Mouse (Mus musculus): ENCODE data around the gene Maneal. TPM values are rescaled to one million over a fixed set of nuclear protein-coding genes. Genes with fewer than 3 reads are reported as not detected.

Gene Maneal
- polyA plus RNA-seq, 1 experiment from 2014 or later = 10.3 TPM

DNA sequence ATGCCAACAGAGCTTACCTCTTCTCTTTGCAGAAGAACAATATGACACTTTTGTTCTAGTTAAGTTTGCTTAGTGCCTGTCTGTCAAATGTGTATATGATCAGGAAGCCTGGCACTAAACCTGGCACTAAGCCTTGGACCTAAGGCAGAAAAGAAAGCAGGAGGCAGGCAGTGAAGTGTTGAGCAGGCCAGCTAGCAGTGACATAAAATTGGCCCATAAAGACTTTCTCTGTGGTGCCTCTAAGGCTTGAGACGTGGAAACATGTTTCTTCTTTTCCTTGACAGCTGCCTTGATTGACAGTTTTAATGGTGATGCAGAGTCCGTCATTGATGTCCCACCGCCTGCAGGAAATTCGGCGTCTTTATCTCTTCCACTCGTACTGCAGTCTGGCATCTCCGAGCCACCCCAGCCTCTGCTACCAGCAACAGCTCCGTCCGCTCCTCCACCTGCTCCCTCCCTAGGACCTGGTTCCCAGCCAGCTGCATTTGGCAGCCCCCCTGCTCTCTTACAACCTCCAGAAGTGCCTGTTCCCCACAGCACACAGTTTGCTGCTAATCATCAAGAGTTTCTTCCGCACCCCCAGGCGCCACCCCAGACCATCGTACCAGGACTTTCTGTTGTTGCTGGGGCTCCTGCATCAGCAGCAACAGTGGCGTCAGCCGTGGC is 23.8 kb downstream of the Maneal start:
- Histone ChIP-seq H3K9ac (ENCODE audit: low read depth, low read length) (no peak overlapping the region), H3K27me3 (ENCODE audit: control insufficient read depth, insufficient read depth, low read length) (no peaks in the 10 kb centered on the region), H3K4me3 (ENCODE audit: low read depth, low read length) (no peak overlapping the region), H3K27ac (ENCODE audit: low read depth, low read length) (no peak overlapping the region), H3K4me2 (replicated peaks; ENCODE audit: low read depth, low read length) (no peak overlapping the region), H3K4me1 (replicated peaks; ENCODE audit: control insufficient read depth, insufficient read depth, low read length) (no peaks in the 10 kb centered on the region), H3K9me3 (ENCODE audit: control insufficient read depth, low read length) (no peaks in the 10 kb centered on the region), H3K36me3 (ENCODE audit: control insufficient read depth, insufficient read depth, low read length) (0 out of 2 replicates have a peak, but pooled peaks cover under 1% of the 10 kb centered on the region)
- 94% methylated on average over 14 of the region's 14 CpGs for WGBS
- ATAC-seq (ENCODE audit: low FRiP score) (no peak), DNase-seq (ENCODE audit: low spot score) (no peak)

DNA sequence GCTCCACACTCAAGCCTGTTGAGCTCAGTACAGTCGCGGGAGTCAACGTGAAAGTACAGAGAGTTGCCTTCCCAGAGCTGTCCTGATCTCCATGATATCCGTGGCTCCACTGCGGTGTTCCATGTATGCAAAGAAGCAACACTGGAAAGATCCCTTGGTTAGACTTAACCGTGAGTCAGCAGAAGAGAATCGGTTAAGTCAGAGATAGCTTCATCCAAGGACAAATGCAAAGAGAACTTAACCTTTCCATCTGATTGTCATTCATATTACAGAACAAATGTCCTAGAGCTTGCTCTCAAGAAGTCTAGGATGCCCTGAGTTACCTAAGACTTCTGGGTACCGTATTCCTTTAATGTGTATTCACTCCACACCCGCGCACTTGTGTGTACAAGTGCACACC is 29.2 kb downstream of the Maneal start:
- no peak for DNase-seq (ENCODE audit: low spot score)
- Histone ChIP-seq H3K4me1 (replicated peaks; ENCODE audit: control insufficient read depth, insufficient read depth, low read length) (no peaks in the 10 kb centered on the region), H3K27ac (ENCODE audit: low read depth, low read length) (no peak overlapping the region), H3K9me3 (ENCODE audit: control insufficient read depth, low read length) (no peaks in the 10 kb centered on the region), H3K9ac (ENCODE audit: low read depth, low read length) (no peak overlapping the region), H3K36me3 (ENCODE audit: control insufficient read depth, insufficient read depth, low read length) (no peaks in the 10 kb centered on the region), H3K4me2 (replicated peaks; ENCODE audit: low read depth, low read length) (no peak overlapping the region), H3K4me3 (ENCODE audit: low read depth, low read length) (no peak overlapping the region), H3K27me3 (ENCODE audit: control insufficient read depth, insufficient read depth, low read length) (no peaks in the 10 kb centered on the region)
- WGBS = 95% methylated on average over 10 of the region's 10 CpGs
- ATAC-seq (ENCODE audit: low FRiP score) = no peak

- no peaks in the 10 kb centered on the region for H3K9me3 ChIP-seq (ENCODE audit: control insufficient read depth, low read length)
- H3K4me1 ChIP-seq (replicated peaks; ENCODE audit: control insufficient read depth, insufficient read depth, low read length) = no peaks in the 10 kb centered on the region
- no peak overlapping the region for H3K4me2 ChIP-seq (replicated peaks; ENCODE audit: low read depth, low read length)
- no peak overlapping the region for H3K4me3 ChIP-seq (ENCODE audit: low read depth, low read length)
- no peak overlapping the region for H3K27ac ChIP-seq (ENCODE audit: low read depth, low read length)
- WGBS = 86% methylated on average over 5 of the region's 5 CpGs
- H3K9ac ChIP-seq (ENCODE audit: low read depth, low read length) = no peak overlapping the region
- 0 out of 2 replicates have a peak, but pooled peaks cover 2% of the 10 kb centered on the region for H3K36me3 ChIP-seq (ENCODE audit: control insufficient read depth, insufficient read depth, low read length)
- no peaks in the 10 kb centered on the region for H3K27me3 ChIP-seq (ENCODE audit: control insufficient read depth, insufficient read depth, low read length)
- ATAC-seq (ENCODE audit: low FRiP score) (no peak), DNase-seq (ENCODE audit: low spot score) (no peak)
Observed at GRCm38 (mm10) chr4:124829671-124830070, 32.3 kb downstream of the Maneal start.

DNA sequence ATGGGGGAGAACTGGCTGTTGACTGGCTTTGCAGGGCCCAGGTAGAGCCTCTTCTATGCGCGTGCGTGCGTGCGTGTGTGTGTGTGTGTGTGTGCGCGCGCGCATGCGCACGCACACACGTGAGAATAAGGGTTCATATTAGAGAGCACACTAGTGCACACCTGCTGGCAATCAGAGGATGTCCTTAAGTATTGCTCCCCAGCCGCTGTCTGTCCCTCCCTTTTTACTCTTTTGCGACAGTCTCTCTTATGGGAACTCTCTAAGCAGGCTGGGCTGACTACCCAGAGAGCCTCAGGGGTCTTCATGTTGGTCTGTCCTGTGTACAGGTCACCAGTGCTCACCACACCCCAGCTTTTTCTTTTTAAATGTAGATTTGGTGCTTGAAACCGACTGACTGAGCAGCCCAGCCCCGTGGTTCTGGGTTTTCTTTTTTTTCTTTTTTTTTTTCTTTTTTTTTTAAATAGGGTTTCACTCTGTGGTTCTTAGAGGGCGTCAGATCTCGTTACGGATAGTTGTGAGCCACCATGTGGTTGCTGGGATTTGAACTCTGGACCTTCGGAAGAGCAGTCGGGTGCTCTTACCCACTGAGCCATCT is 36.5 kb downstream of the Maneal start:
- H3K27ac ChIP-seq (ENCODE audit: low read depth, low read length) = no peak overlapping the region
- no peak for ATAC-seq (ENCODE audit: low FRiP score)
- no peaks in the 10 kb centered on the region for H3K4me1 ChIP-seq (replicated peaks; ENCODE audit: control insufficient read depth, insufficient read depth, low read length)
- no peak overlapping the region for H3K4me3 ChIP-seq (ENCODE audit: low read depth, low read length)
- WGBS = 93% methylated on average over 21 of the region's 21 CpGs
- no peak overlapping the region for H3K4me2 ChIP-seq (replicated peaks; ENCODE audit: low read depth, low read length)
- no peaks in the 10 kb centered on the region for H3K9me3 ChIP-seq (ENCODE audit: control insufficient read depth, low read length)
- H3K36me3 ChIP-seq (ENCODE audit: control insufficient read depth, insufficient read depth, low read length) = 0 out of 2 replicates have a peak, but pooled peaks cover 2% of the 10 kb centered on the region
- DNase-seq (ENCODE audit: low spot score) = no peak
- no peaks in the 10 kb centered on the region for H3K27me3 ChIP-seq (ENCODE audit: control insufficient read depth, insufficient read depth, low read length)
- no peak overlapping the region for H3K9ac ChIP-seq (ENCODE audit: low read depth, low read length)

GRCm38 (mm10) chr4:124824967-124825366 is 37.0 kb downstream of the Maneal start:
- 97% methylated on average over 6 of the region's 6 CpGs for WGBS
- H3K4me3 ChIP-seq (ENCODE audit: low read depth, low read length) = no peak overlapping the region
- H3K27me3 ChIP-seq (ENCODE audit: control insufficient read depth, insufficient read depth, low read length) = no peaks in the 10 kb centered on the region
- H3K36me3 ChIP-seq (ENCODE audit: control insufficient read depth, insufficient read depth, low read length) = 0 out of 2 replicates have a peak, but pooled peaks cover 2% of the 10 kb centered on the region
- DNase-seq (ENCODE audit: low spot score) (no peak), ATAC-seq (ENCODE audit: low FRiP score) (no peak)
- no peak overlapping the region for H3K9ac ChIP-seq (ENCODE audit: low read depth, low read length)
- no peaks in the 10 kb centered on the region for H3K4me1 ChIP-seq (replicated peaks; ENCODE audit: control insufficient read depth, insufficient read depth, low read length)
- no peak overlapping the region for H3K4me2 ChIP-seq (replicated peaks; ENCODE audit: low read depth, low read length)
- H3K9me3 ChIP-seq (ENCODE audit: control insufficient read depth, low read length) = no peaks in the 10 kb centered on the region
- H3K27ac ChIP-seq (ENCODE audit: low read depth, low read length) = no peak overlapping the region

GRCm38 (mm10) chr4:124818832-124819231 is 43.1 kb downstream of the Maneal start:
- Histone ChIP-seq H3K4me3 (ENCODE audit: low read depth, low read length) (no peak overlapping the region), H3K27me3 (ENCODE audit: control insufficient read depth, insufficient read depth, low read length) (no peaks in the 10 kb centered on the region), H3K36me3 (ENCODE audit: control insufficient read depth, insufficient read depth, low read length) (no peaks in the 10 kb centered on the region), H3K9me3 (ENCODE audit: control insufficient read depth, low read length) (no peaks in the 10 kb centered on the region), H3K4me2 (replicated peaks; ENCODE audit: low read depth, low read length) (no peak overlapping the region), H3K9ac (ENCODE audit: low read depth, low read length) (no peak overlapping the region), H3K27ac (ENCODE audit: low read depth, low read length) (no peak overlapping the region), H3K4me1 (replicated peaks; ENCODE audit: control insufficient read depth, insufficient read depth, low read length) (no peaks in the 10 kb centered on the region)
- WGBS = 93% methylated on average over 4 of the region's 4 CpGs
- DNase-seq (ENCODE audit: low spot score) (no peak), ATAC-seq (ENCODE audit: low FRiP score) (no peak)

GRCm38 (mm10) chr4:124817803-124818202 is 44.2 kb downstream of the Maneal start:
- no peak overlapping the region for H3K4me3 ChIP-seq (ENCODE audit: low read depth, low read length)
- H3K27me3 ChIP-seq (ENCODE audit: control insufficient read depth, insufficient read depth, low read length) = no peaks in the 10 kb centered on the region
- H3K27ac ChIP-seq (ENCODE audit: low read depth, low read length) = no peak overlapping the region
- peak; percentile 70 for ATAC-seq (ENCODE audit: low FRiP score)
- no peaks in the 10 kb centered on the region for H3K9me3 ChIP-seq (ENCODE audit: control insufficient read depth, low read length)
- no peaks in the 10 kb centered on the region for H3K36me3 ChIP-seq (ENCODE audit: control insufficient read depth, insufficient read depth, low read length)
- peak; percentile 25 for DNase-seq (ENCODE audit: low spot score)
- WGBS = 28% methylated on average over 6 of the region's 6 CpGs
- H3K4me2 ChIP-seq (replicated peaks; ENCODE audit: low read depth, low read length) = no peak overlapping the region
- no peak overlapping the region for H3K9ac ChIP-seq (ENCODE audit: low read depth, low read length)
- no peaks in the 10 kb centered on the region for H3K4me1 ChIP-seq (replicated peaks; ENCODE audit: control insufficient read depth, insufficient read depth, low read length)

GRCm38 (mm10) chr4:124815901-124816300 is 46.1 kb downstream of the Maneal start:
- Histone ChIP-seq H3K9ac (ENCODE audit: low read depth, low read length) (no peak overlapping the region), H3K4me3 (ENCODE audit: low read depth, low read length) (no peak overlapping the region), H3K9me3 (ENCODE audit: control insufficient read depth, low read length) (no peaks in the 10 kb centered on the region), H3K4me1 (replicated peaks; ENCODE audit: control insufficient read depth, insufficient read depth, low read length) (no peaks in the 10 kb centered on the region), H3K4me2 (replicated peaks; ENCODE audit: low read depth, low read length) (no peak overlapping the region), H3K36me3 (ENCODE audit: control insufficient read depth, insufficient read depth, low read length) (no peaks in the 10 kb centered on the region), H3K27me3 (ENCODE audit: control insufficient read depth, insufficient read depth, low read length) (no peaks in the 10 kb centered on the region), H3K27ac (ENCODE audit: low read depth, low read length) (no peak overlapping the region)
- ATAC-seq (ENCODE audit: low FRiP score) (no peak), DNase-seq (ENCODE audit: low spot score) (no peak)
- WGBS = 96% methylated on average over 11 of the region's 11 CpGs

DNA sequence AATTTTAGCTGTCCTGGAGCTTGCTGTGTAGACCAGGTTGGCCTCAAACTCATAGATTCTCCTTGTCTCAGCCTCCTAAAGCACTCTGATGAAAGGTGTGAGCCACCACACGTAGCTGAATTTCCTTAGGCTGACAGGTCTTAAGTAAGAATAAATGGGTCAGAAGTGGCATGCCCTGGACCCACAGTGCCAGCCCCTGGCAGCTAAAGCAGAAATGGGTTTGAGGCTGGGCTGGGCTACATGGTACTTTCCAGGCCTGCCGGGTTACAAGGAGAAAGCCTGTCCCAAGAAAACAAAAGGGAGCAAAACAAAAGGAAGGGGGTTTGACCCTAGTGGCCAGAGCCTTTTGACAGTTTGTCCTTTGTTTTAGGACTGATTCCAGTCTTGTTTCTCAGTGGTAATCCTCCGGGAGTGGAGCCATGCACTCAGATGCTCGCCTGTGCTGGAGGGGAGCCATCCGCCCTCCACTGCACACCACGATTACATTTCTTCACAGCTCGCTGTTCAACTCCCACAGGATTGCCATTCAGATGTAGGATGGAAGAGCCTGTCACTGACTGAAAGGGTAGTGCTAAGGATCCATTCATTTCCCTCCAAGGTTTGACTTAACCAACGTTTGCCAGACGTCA is 50.5 kb downstream of the Maneal start:
- DNase-seq (ENCODE audit: low spot score) = peak; percentile 1
- WGBS = 32% methylated on average over 9 of the region's 9 CpGs
- H3K4me2 ChIP-seq (replicated peaks; ENCODE audit: low read depth, low read length) = no peak overlapping the region
- no peak overlapping the region for H3K27ac ChIP-seq (ENCODE audit: low read depth, low read length)
- H3K4me3 ChIP-seq (ENCODE audit: low read depth, low read length) = no peak overlapping the region
- H3K4me1 ChIP-seq (replicated peaks; ENCODE audit: control insufficient read depth, insufficient read depth, low read length) = no peaks in the 10 kb centered on the region
- ATAC-seq (ENCODE audit: low FRiP score) = no peak
- H3K36me3 ChIP-seq (ENCODE audit: control insufficient read depth, insufficient read depth, low read length) = no peaks in the 10 kb centered on the region
- H3K9me3 ChIP-seq (ENCODE audit: control insufficient read depth, low read length) = no peaks in the 10 kb centered on the region
- no peaks in the 10 kb centered on the region for H3K27me3 ChIP-seq (ENCODE audit: control insufficient read depth, insufficient read depth, low read length)
- no peak overlapping the region for H3K9ac ChIP-seq (ENCODE audit: low read depth, low read length)

All from hindbrain, embryonic 11.5 days (tissue).